Mouse (Mus musculus): ENCODE measurements around the gene Pitpna. TPM values are rescaled to one million over a fixed set of nuclear protein-coding genes. Genes with fewer than 3 reads are reported as not detected.

Pitpna gene
- polyA plus RNA-seq, 1 experiment from 2014 or later: 95.5 TPM

GRCm38 (mm10) chr11:75567346-75568114 lies 20.4 kb upstream of the Pitpna start:
- Histone ChIP-seq H3K9me3 (no peaks in the 10 kb centered on the region), H3K4me1 (peaks cover 8% of the 10 kb centered on the region), H3K36me3 (replicated peaks) (peaks cover 25% of the 10 kb centered on the region), H3K27me3 (no peaks in the 10 kb centered on the region), H3K4me3 (replicated peaks) (no peak overlapping the region), H3K4me2 (no peak overlapping the region), H3K9ac (no peak overlapping the region), H3K27ac (no peak overlapping the region)
- WGBS: 67% methylated on average over 9 of the region's 9 CpGs
- no peak for ATAC-seq (ENCODE audit: low FRiP score)

- Histone ChIP-seq H3K4me2 (no peak overlapping the region), H3K4me1 (peaks cover 14% of the 10 kb centered on the region), H3K9me3 (no peaks in the 10 kb centered on the region), H3K9ac (no peak overlapping the region), H3K4me3 (replicated peaks) (no peak overlapping the region), H3K27ac (no peak overlapping the region), H3K27me3 (no peaks in the 10 kb centered on the region), H3K36me3 (replicated peaks) (peaks cover 25% of the 10 kb centered on the region)
- ATAC-seq (ENCODE audit: low FRiP score): no peak
- 79% methylated on average over 6 of the region's 6 CpGs for WGBS
These were observed 19.8 kb upstream of the Pitpna start for GRCm38 (mm10) chr11:75568115-75568511.

GRCm38 (mm10) chr11:75568962-75569361 lies 18.9 kb upstream of the Pitpna start:
- 94% methylated on average over 12 of the region's 12 CpGs for WGBS
- H3K9ac ChIP-seq: no peak overlapping the region
- no peaks in the 10 kb centered on the region for H3K9me3 ChIP-seq
- H3K27ac ChIP-seq: no peak overlapping the region
- no peak overlapping the region for H3K4me2 ChIP-seq
- no peak for ATAC-seq (ENCODE audit: low FRiP score)
- H3K4me3 ChIP-seq (replicated peaks): no peak overlapping the region
- H3K4me1 ChIP-seq: peaks cover 16% of the 10 kb centered on the region
- peaks cover 25% of the 10 kb centered on the region for H3K36me3 ChIP-seq (replicated peaks)
- 0 out of 2 replicates have a peak, but pooled peaks cover under 1% of the 10 kb centered on the region for H3K27me3 ChIP-seq

GRCm38 (mm10) chr11:75570375-75571125 lies 17.3 kb upstream of the Pitpna start:
- H3K4me1 ChIP-seq: peaks cover 16% of the 10 kb centered on the region
- no peak overlapping the region for H3K9ac ChIP-seq
- peaks cover 25% of the 10 kb centered on the region for H3K36me3 ChIP-seq (replicated peaks)
- H3K27ac ChIP-seq: no peak overlapping the region
- ATAC-seq (ENCODE audit: low FRiP score): no peak
- 0 out of 2 replicates have a peak, but pooled peaks cover 3% of the 10 kb centered on the region for H3K27me3 ChIP-seq
- no peak overlapping the region for H3K4me2 ChIP-seq
- H3K9me3 ChIP-seq: no peaks in the 10 kb centered on the region
- no peak overlapping the region for H3K4me3 ChIP-seq (replicated peaks)
- WGBS: 87% methylated on average over 17 of the region's 17 CpGs

GRCm38 (mm10) chr11:75571126-75571990 lies 16.5 kb upstream of the Pitpna start:
- 76% methylated on average over 14 of the region's 14 CpGs for WGBS
- Histone ChIP-seq H3K27me3 (0 out of 2 replicates have a peak, but pooled peaks cover 3% of the 10 kb centered on the region), H3K9ac (peak overlapping the region; percentile 25; the same call in 1 of the 2 replicates), H3K4me3 (replicated peaks) (no peak overlapping the region), H3K36me3 (replicated peaks) (peaks cover 25% of the 10 kb centered on the region), H3K27ac (no peak overlapping the region), H3K9me3 (no peaks in the 10 kb centered on the region), H3K4me2 (no peak overlapping the region), H3K4me1 (peaks cover 16% of the 10 kb centered on the region)
- ATAC-seq (ENCODE audit: low FRiP score): no peak

GRCm38 (mm10) chr11:75572301-75572791 lies 15.6 kb upstream of the Pitpna start:
- Histone ChIP-seq H3K9me3 (no peaks in the 10 kb centered on the region), H3K4me1 (peaks cover 16% of the 10 kb centered on the region), H3K36me3 (replicated peaks) (peaks cover 19% of the 10 kb centered on the region), H3K9ac (peak overlapping the region; percentile 25), H3K27me3 (0 out of 2 replicates have a peak, but pooled peaks cover 3% of the 10 kb centered on the region), H3K4me2 (peak overlapping the region; percentile 11; the same call in 1 of the 2 replicates), H3K4me3 (replicated peaks) (no peak overlapping the region), H3K27ac (peak overlapping the region; percentile 69)
- ATAC-seq (ENCODE audit: low FRiP score): peak; percentile 33; the same call in 1 of the 2 replicates
- 13% methylated on average over 10 of the region's 10 CpGs for WGBS

- H3K27ac ChIP-seq: peak overlapping the region; percentile 69
These were observed 14.8 kb upstream of the Pitpna start for GRCm38 (mm10) chr11:75572854-75573650.

GRCm38 (mm10) chr11:75574378-75575123 lies 13.3 kb upstream of the Pitpna start:
- Histone ChIP-seq H3K9ac (no peak overlapping the region), H3K4me2 (no peak overlapping the region), H3K36me3 (replicated peaks) (peaks cover 8% of the 10 kb centered on the region), H3K9me3 (no peaks in the 10 kb centered on the region), H3K4me3 (replicated peaks) (no peak overlapping the region), H3K27ac (no peak overlapping the region), H3K4me1 (peaks cover 16% of the 10 kb centered on the region), H3K27me3 (0 out of 2 replicates have a peak, but pooled peaks cover 3% of the 10 kb centered on the region)
- ATAC-seq (ENCODE audit: low FRiP score): no peak
- 87% methylated on average over 5 of the region's 5 CpGs for WGBS

More at GRCm38 (mm10) chr11:75572854-75573650, 14.8 kb upstream of the Pitpna start:
- Histone ChIP-seq H3K4me3 (replicated peaks) (no peak overlapping the region), H3K27me3 (0 out of 2 replicates have a peak, but pooled peaks cover 3% of the 10 kb centered on the region), H3K36me3 (replicated peaks) (peaks cover 19% of the 10 kb centered on the region), H3K9me3 (no peaks in the 10 kb centered on the region), H3K4me2 (peak overlapping the region; percentile 11; the same call in 1 of the 2 replicates), H3K9ac (peak overlapping the region; percentile 25; the same call in 1 of the 2 replicates), H3K4me1 (peaks cover 16% of the 10 kb centered on the region)
- 4% methylated on average over 12 of the region's 12 CpGs for WGBS
- ATAC-seq (ENCODE audit: low FRiP score): peak; percentile 91

GRCm38 (mm10) chr11:75575560-75576123 lies 12.3 kb upstream of the Pitpna start:
- no peaks in the 10 kb centered on the region for H3K9me3 ChIP-seq
- H3K9ac ChIP-seq: no peak overlapping the region
- ATAC-seq (ENCODE audit: low FRiP score): no peak
- H3K27ac ChIP-seq: no peak overlapping the region
- H3K4me1 ChIP-seq: peaks cover 16% of the 10 kb centered on the region
- 83% methylated on average over 9 of the region's 9 CpGs for WGBS
- H3K4me3 ChIP-seq (replicated peaks): no peak overlapping the region
- 0 out of 2 replicates have a peak, but pooled peaks cover 3% of the 10 kb centered on the region for H3K27me3 ChIP-seq
- peaks cover 2% of the 10 kb centered on the region for H3K36me3 ChIP-seq (replicated peaks)
- H3K4me2 ChIP-seq: no peak overlapping the region

- Histone ChIP-seq H3K36me3 (replicated peaks) (no peaks in the 10 kb centered on the region), H3K4me2 (no peak overlapping the region), H3K27ac (no peak overlapping the region), H3K4me3 (replicated peaks) (no peak overlapping the region), H3K27me3 (0 out of 2 replicates have a peak, but pooled peaks cover 3% of the 10 kb centered on the region), H3K9ac (no peak overlapping the region), H3K4me1 (no peaks in the 10 kb centered on the region), H3K9me3 (no peaks in the 10 kb centered on the region)
- no peak for ATAC-seq (ENCODE audit: low FRiP score)
- WGBS: 79% methylated on average over 5 of the region's 5 CpGs
These were observed 9.3 kb upstream of the Pitpna start for GRCm38 (mm10) chr11:75578609-75579008.
